Mouse (Mus musculus) embryonic facial prominence, embryonic 13.5 days (tissue): Measurements from ENCODE around the gene Lonrf3. TPM values are rescaled to one million over a fixed set of nuclear protein-coding genes. Genes with fewer than 3 reads are reported as not detected.

Experiments used
- ATAC-seq: fragments of 200-750 bp; cut with Nextera tagmentation; 2 replicates; pipeline ENCODE4 v1.8.0; 2017; ENCODE audit warnings: low read depth; ENCODE audit not compliant: insufficient number of reproducible peaks, insufficient read depth, low FRiP score, low TSS enrichment
- H3K27ac ChIP-seq: fragments of 300-500 bp; sonication (generic); 2 replicates; pipeline ENCODE4 v1.5.1; 2015; ENCODE audit warnings: moderate library complexity, mild to moderate bottlenecking, inconsistent platforms
- H3K27me3 ChIP-seq: fragments of 300-500 bp; sonication (generic); 2 replicates; pipeline ENCODE4 v1.6.1; 2015; ENCODE audit warnings: mild to moderate bottlenecking, inconsistent platforms
- H3K36me3 ChIP-seq: fragments of 300-500 bp; sonication (generic); 2 replicates; pipeline ENCODE4 v1.6.1; 2015; ENCODE audit warnings: mild to moderate bottlenecking, inconsistent platforms
- H3K4me1 ChIP-seq: fragments of 300-500 bp; sonication (generic); 2 replicates; pipeline ENCODE4 v1.6.1; 2015; ENCODE audit warnings: inconsistent platforms
- H3K4me2 ChIP-seq: fragments of 300-500 bp; sonication (generic); 2 replicates; pipeline ENCODE4 v1.6.1; 2015; ENCODE audit warnings: moderate library complexity, mild to moderate bottlenecking, inconsistent platforms
- H3K4me3 ChIP-seq: fragments of 300-500 bp; sonication (generic); 2 replicates; pipeline ENCODE4 v1.5.1; 2015; ENCODE audit warnings: mild to moderate bottlenecking, inconsistent platforms
- H3K9ac ChIP-seq: fragments of 300-500 bp; sonication (generic); 2 replicates; pipeline ENCODE4 v1.6.1; 2015; ENCODE audit warnings: mild to moderate bottlenecking, inconsistent platforms
- H3K9me3 ChIP-seq: fragments of 300-500 bp; sonication (generic); 2 replicates; pipeline ENCODE4 v1.6.1; 2016; ENCODE audit warnings: inconsistent platforms
- WGBS: fragments of 180-500 bp; shearing (Covaris S2); methylation state at CpG from one replicate; pipeline ENCODE4 v1.1.7; 2015; ENCODE audit warnings: mixed read lengths; 5-methylcytosine and 5-hydroxymethylcytosine counted together
- microRNA-seq: library from miRNA; unstranded; fragments of <30 nt; microRNA quantifications from one replicate; pipeline ENCODE4, GENCODE M21; 2016
- polyA plus RNA-seq: library from polyadenylated mRNA; unstranded; fragments of >200 nt; fragmentation: Nextera tagmentation; extraction: Ambion mirVana; gene quantifications from 2 replicates; pipeline ENCODE4 v1.2.1, GENCODE M21; 2015

Gene Lonrf3
- polyA plus RNA-seq, 1 experiment from 2014 or later = 0.63 TPM

DNA sequence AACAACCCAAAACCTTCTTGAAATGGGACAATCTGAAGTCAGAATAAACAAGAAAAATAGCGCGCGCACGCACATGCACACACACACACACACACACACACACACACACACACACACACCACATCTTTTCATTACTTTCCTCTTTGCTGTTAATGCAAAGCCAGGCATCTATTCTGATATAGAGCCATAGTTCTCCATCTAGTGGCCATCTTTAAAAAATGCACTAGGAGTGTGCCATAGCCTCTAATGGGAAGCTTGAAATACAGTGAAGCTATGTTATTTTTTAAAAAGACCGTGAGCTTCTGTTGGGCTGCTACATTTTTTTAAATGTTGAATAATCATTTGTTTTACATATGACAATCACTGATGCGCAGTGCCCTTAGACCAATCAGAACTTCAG is 65.1 kb downstream of the Lonrf3 start:
- Histone ChIP-seq H3K4me1 (no peaks in the 10 kb centered on the region), H3K9me3 (no peaks in the 10 kb centered on the region), H3K36me3 (no peaks in the 10 kb centered on the region), H3K4me2 (no peak overlapping the region), H3K27me3 (no peaks in the 10 kb centered on the region), H3K9ac (no peak overlapping the region), H3K27ac (no peak overlapping the region), H3K4me3 (no peak overlapping the region)
- no peak for ATAC-seq
- 62% methylated on average over 6 of the region's 6 CpGs for WGBS

DNA sequence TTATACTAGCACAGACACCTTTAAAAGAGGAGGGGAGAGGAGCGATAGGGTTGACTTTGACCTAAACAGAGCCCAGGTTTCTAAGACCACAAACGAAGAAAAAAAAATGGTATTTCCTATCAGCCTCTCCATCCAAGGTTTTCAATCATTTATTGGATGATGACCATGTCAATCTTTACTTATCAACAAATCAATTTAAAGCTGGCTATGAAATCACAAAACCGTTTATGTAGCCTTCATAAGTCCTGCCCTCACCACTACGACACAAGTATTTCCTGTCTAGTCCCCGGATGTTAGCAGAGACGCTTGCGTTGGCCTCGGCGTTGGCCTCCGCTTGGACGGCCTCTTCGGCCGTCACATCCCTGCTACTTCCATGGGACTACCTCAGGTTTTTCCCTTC is 72.8 kb downstream of the Lonrf3 start, which contains the start of gene Gm6268:
TSS of gene Gm6268 (plus strand) at position 301 of the 400 bp plus-strand sequence.
- Histone ChIP-seq H3K9ac (no peak within 1 kb of the TSS), H3K4me3 (no peak within 1 kb of the TSS), H3K4me1 (no peaks in the 10 kb centered on the region), H3K36me3 (no peaks in the 10 kb centered on the region), H3K9me3 (no peaks in the 10 kb centered on the region), H3K4me2 (no peak within 1 kb of the TSS), H3K27ac (no peak within 1 kb of the TSS), H3K27me3 (no peaks in the 10 kb centered on the region)
- 90% methylated on average over 13 of the region's 13 CpGs for WGBS
- no peak for ATAC-seq

DNA sequence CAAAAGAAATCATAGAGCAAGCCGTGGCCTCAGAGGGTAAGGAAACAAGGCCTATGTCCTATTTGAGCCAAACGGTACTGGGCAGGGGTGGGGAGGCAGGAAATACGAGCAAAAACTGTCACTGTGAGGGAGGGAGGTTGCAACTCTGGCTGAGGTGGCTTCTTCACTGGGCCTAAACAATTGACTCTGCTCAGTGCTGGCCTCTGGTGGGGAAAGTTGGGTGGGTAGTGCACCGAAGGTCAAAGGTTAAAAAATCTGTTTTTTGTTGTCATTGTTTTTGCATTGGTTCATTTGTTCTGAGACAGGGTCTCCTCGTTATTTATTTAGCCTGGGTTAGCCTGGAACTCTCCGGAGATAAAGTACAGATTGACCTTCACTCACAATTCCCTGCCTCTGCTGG is 74.2 kb downstream of the Lonrf3 start:
- Histone ChIP-seq H3K36me3 (no peaks in the 10 kb centered on the region), H3K4me1 (no peaks in the 10 kb centered on the region), H3K27me3 (no peaks in the 10 kb centered on the region), H3K9ac (no peak overlapping the region), H3K4me3 (no peak overlapping the region), H3K9me3 (no peaks in the 10 kb centered on the region), H3K27ac (no peak overlapping the region), H3K4me2 (no peak overlapping the region)
- ATAC-seq = no peak
- 68% methylated on average over 6 of the region's 6 CpGs for WGBS

Small RNA genes within 50 kb of the gene (microRNA-seq; reads per million reads assigned to microRNA genes)
- not detected for gene Gm44485

Other genes with a start within 250 kb of the Lonrf3 start
- 9.7 and 12.1 TPM in 2 replicates for gene Il13ra1, start 216.2 kb upstream of the Lonrf3 start, polyA plus RNA-seq
- 8.4 and 10.2 TPM in 2 replicates for gene Zcchc12, start 132.4 kb upstream of the Lonrf3 start, polyA plus RNA-seq
- not detected in 2 replicates for gene Gm6268, start 72.9 kb downstream of the Lonrf3 start, polyA plus RNA-seq
- not detected in 2 replicates for gene Gm14569, start 163.5 kb downstream of the Lonrf3 start, polyA plus RNA-seq